Mouse (Mus musculus): ENCODE results near the gene Sox6. TPM values are rescaled to one million over a fixed set of nuclear protein-coding genes. Genes with fewer than 3 reads are reported as not detected.

Sox6 gene
- total RNA-seq, 1 experiment from 2014 or later, result 5.4 TPM

GRCm38 (mm10) chr7:115988109-115988779, 50.4 kb downstream of the Sox6 start:
- no peak for ATAC-seq (replicated peaks; ENCODE audit: low read depth, poor library complexity, severe bottlenecking)

- ATAC-seq (replicated peaks; ENCODE audit: low read depth, poor library complexity, severe bottlenecking), result no peak
These were observed 52.9 kb downstream of the Sox6 start for GRCm38 (mm10) chr7:115985716-115986115.

- ATAC-seq (replicated peaks; ENCODE audit: low read depth, poor library complexity, severe bottlenecking), result no peak
These were observed 54.5 kb downstream of the Sox6 start for GRCm38 (mm10) chr7:115984076-115984475.

DNA sequence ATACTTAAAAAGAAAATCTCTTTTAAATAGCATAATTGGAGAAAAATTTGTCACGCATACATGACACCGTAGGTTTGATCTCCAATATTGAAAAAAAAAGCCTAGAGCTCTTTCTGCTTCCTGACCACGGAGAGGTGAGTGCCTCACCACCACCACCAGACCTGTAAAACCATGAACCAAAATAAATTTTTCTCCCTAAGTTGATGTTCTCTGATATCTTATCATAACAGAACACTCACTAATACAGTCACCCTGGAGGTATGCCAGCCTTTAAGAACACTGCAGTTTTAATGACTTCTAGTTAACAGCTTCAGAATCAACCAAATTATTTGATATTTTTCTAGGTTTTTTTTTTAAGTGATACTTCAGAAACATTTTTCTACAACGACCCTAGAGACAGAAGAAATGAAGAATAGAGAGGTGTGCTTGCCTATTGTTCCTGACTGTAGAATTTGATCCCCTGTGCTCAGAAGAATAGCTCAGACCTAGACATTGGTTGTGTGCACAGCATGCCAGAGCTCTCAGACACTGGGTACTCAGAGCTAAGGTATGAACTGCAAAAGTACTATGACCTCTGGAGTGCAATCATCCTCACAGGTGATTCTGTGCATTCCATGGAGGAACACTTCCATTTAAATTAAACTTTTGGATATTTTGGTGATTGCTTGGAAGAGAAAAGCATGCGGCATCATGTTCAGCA, 58.6 kb downstream of the Sox6 start:
- 0 out of 2 replicates have a peak, but pooled peaks have one; percentile 29 for ATAC-seq (replicated peaks; ENCODE audit: low read depth, poor library complexity, severe bottlenecking)

DNA sequence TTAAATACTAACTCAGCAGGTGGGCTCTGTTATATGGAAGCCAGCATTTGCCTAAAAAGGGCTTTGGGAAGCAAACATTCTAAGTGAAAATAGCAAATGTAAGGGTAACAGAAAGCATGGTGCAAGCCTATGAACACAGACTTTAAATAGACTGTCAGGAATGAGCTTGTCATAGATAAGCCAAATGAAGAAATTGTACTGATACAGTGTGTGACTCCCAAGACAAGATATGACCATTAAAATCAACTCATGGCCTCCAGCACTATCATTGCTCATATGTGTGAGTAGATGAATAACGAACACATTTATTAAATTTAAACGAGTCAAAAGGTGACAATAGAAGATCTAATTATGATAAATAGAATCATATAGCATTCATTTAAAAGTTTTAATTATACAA, 64.1 kb downstream of the Sox6 start:
- no peak for ATAC-seq (replicated peaks; ENCODE audit: low read depth, poor library complexity, severe bottlenecking)

DNA sequence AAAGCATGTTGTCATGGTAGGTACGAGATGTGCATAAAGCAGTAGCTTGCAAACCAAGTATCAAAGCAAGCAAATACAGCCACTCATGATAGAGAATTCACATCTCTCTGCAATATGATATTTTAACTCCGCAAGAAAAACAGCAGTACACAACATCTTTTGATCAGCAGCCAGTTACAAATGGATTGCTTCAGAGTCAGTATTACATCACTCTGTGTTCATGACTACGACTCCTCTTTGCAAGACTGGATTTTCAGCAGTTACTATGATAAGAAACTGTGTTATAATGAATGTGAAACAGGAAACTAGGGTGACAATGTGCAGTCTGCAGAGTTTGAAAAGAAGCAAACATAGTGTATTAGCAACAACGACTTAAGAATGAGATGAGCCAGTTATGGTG, 71.4 kb downstream of the Sox6 start:
- 0 out of 2 replicates have a peak, but pooled peaks have one; percentile 22 for ATAC-seq (replicated peaks; ENCODE audit: low read depth, poor library complexity, severe bottlenecking)

DNA sequence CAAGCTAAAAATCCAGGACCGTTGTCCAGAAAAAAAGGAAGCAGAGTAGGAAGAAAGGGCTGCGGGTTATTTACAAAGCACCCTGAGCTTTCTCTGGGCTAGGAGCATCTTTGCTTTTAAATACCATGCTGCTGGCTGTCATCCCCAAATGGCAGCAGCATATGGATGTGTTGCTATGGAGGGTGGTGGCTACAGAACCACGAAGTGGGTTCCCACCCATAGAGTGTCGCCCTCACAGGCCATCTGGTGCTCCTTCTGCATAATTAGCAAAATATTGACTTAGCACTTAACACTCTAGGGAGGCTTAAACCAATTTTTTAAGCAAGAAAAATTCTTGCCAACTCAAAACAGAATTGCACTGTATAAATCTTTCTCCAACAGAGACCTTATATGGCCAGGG, 72.4 kb downstream of the Sox6 start:
- ATAC-seq (replicated peaks; ENCODE audit: low read depth, poor library complexity, severe bottlenecking), result no peak

- ATAC-seq (replicated peaks; ENCODE audit: low read depth, poor library complexity, severe bottlenecking), result no peak
These were observed 85.5 kb downstream of the Sox6 start for GRCm38 (mm10) chr7:115953046-115953445.

GRCm38 (mm10) chr7:115952235-115952634, 86.4 kb downstream of the Sox6 start:
- no peak for ATAC-seq (replicated peaks; ENCODE audit: low read depth, poor library complexity, severe bottlenecking)

GRCm38 (mm10) chr7:115951689-115952088, 86.9 kb downstream of the Sox6 start:
- ATAC-seq (replicated peaks; ENCODE audit: low read depth, poor library complexity, severe bottlenecking), result peak; percentile 25; the same call in 1 of the 2 replicates

DNA sequence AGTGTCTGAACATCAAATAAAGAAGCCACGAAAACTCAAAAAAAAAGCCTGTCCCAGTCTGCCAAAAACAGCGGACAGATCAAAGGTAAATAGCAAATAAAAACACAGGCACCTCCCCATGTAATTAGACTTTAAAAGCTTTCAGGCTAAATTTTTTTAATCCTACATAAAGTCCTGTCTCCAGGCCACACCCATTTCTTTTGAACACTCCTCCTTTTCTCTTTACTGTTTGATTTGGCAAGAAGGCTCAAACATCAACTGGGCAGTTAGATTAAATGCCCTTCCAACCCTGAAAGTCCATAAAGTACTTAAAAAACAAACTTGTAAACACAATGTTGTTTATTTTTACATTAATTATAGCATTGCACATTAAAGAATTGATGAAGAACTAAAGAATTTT, 90.7 kb downstream of the Sox6 start:
- no peak for ATAC-seq (replicated peaks; ENCODE audit: low read depth, poor library complexity, severe bottlenecking)

GRCm38 (mm10) chr7:115946559-115946958, 92.0 kb downstream of the Sox6 start:
- no peak for ATAC-seq (replicated peaks; ENCODE audit: low read depth, poor library complexity, severe bottlenecking)

GRCm38 (mm10) chr7:115945516-115945915, 93.1 kb downstream of the Sox6 start:
- no peak for ATAC-seq (replicated peaks; ENCODE audit: low read depth, poor library complexity, severe bottlenecking)

DNA sequence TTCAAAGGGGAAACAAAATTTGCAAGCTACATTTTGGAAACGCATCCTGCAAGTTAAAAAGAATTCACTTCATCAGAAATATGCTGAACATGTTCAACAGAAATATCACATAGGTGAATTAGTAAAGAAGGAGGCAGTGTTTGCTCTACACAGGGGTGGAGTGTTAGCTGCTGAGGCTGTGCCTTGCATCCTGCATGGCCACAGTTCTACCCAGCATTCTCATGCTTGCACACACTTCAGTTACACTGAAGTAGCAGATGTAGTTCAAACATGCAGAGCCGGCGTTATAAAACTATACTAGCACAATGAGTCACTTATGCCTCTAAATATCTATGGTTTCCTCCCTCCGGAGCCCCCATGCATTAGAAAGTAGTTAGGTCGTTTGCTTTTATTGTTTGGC, 94.3 kb downstream of the Sox6 start:
- no peak for ATAC-seq (replicated peaks; ENCODE audit: low read depth, poor library complexity, severe bottlenecking)

DNA sequence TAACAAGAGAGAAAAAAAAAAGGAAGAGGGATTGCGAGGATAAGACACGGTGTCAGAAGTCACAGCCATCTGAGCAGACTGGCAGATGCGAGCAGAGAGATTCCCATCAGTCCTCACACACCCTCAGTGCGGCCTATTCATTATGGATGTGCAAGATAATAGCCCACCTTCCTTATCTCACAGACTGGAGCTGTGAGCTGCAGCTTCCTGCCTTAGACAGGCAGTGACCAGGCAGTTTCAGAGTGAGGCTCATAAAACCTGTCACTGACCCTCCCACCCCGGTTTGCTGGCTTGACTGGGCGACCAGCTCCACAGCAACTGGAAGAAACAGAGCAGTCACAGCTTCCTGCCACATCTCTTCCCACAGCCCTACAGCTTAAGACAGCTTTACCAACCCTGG, 96.8 kb downstream of the Sox6 start:
- peak; percentile 91 for ATAC-seq (replicated peaks; ENCODE audit: low read depth, poor library complexity, severe bottlenecking)

- no peak for ATAC-seq (replicated peaks; ENCODE audit: low read depth, poor library complexity, severe bottlenecking)
These were observed 99.3 kb downstream of the Sox6 start for GRCm38 (mm10) chr7:115939292-115939691.

DNA sequence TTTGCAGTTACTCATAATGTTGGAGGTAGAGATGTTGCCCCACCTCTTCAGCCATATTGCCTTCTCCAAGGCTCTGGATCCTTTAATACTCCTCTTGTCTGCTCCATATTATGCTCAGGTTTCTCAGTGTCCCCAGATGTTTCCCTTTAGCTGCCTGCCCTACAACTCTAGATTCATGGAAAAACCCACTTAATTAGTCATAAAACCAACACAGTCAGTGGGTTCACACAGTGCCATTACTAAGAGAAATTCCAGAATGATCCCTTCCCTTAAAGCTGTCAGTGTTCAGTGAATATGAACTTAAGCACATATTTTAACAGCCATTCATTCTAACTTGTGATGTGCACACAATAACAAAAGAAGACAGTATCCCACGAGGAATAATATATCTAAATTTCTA, 101.7 kb downstream of the Sox6 start:
- ATAC-seq (replicated peaks; ENCODE audit: low read depth, poor library complexity, severe bottlenecking), result no peak

DNA sequence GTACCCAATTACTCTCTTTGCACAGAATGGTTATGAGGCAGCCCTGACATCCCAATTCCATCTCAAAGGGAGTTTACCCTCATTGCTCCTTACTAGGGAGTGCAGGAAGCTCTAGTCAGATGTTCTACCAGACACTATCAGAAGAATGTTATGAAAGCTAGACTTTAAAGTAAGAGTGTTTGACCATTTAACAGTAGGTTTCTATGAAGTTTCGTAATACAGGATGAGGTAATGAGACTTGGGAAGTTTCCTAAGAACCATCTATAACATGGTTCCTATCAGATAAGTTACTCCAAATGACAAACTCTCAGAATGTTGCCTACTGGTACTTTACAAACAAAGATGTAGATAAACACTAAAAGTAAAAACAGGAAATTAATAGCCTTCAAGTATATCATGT, 123.3 kb downstream of the Sox6 start:
- ATAC-seq (replicated peaks; ENCODE audit: low read depth, poor library complexity, severe bottlenecking), result no peak

- no peak for ATAC-seq (replicated peaks; ENCODE audit: low read depth, poor library complexity, severe bottlenecking)
These were observed 128.3 kb downstream of the Sox6 start for GRCm38 (mm10) chr7:115910313-115910712.

GRCm38 (mm10) chr7:115904798-115905207, 133.8 kb downstream of the Sox6 start:
- no peak for ATAC-seq (replicated peaks; ENCODE audit: low read depth, poor library complexity, severe bottlenecking)

DNA sequence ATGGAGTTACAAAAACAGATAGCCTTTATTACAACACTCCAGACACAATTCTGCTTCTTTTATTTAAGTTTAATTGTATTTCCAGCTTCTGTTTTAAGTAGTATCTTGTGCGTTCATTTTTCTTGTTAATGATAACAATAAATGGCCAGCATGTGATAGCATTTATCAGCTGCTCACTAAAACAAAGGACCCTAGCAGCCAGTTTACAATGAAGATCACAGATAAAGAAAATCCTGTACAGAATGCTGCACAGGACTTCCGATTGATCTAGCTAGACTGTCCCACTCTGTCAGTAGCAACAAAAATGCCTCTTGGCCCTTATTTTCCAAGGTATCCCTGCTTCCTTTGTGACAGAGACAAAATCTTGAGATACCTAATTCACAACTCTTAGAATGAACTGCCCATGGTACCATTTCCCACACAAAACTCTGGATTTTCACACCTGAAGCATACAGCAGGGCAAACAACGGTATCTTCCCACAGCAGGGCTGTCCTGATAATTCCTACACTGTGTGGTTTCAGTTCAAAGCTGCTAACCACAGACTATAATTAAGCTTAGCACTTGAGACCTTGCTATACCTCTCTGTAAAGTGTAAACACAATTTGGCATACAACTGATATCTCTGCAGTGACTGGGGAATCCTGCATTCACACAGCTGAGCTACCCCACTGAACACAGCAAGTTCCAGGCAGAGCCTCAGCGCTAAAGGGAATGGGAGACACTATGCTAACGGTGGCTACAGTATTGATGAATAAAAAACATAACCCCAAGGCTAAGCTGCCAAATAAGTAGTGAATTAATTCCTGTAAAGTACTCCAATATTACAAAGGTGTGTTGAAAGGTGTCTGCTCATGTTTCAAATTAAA, 134.4 kb downstream of the Sox6 start:
- ATAC-seq (replicated peaks; ENCODE audit: low read depth, poor library complexity, severe bottlenecking), result peak; percentile 83
